Mouse (Mus musculus) T-helper 1 cell (primary cell): Measurements from ENCODE around the gene Rhof.

Experiments used
- in situ Hi-C: fragments of 300-600 bp; cut with MboI, MseI; formaldehyde crosslinking; loops from one replicate; pipeline ENCODE4 v1.15.1; 2025; ENCODE audit warnings: high pct_unique_total_duplicates

Rhof gene

DNA sequence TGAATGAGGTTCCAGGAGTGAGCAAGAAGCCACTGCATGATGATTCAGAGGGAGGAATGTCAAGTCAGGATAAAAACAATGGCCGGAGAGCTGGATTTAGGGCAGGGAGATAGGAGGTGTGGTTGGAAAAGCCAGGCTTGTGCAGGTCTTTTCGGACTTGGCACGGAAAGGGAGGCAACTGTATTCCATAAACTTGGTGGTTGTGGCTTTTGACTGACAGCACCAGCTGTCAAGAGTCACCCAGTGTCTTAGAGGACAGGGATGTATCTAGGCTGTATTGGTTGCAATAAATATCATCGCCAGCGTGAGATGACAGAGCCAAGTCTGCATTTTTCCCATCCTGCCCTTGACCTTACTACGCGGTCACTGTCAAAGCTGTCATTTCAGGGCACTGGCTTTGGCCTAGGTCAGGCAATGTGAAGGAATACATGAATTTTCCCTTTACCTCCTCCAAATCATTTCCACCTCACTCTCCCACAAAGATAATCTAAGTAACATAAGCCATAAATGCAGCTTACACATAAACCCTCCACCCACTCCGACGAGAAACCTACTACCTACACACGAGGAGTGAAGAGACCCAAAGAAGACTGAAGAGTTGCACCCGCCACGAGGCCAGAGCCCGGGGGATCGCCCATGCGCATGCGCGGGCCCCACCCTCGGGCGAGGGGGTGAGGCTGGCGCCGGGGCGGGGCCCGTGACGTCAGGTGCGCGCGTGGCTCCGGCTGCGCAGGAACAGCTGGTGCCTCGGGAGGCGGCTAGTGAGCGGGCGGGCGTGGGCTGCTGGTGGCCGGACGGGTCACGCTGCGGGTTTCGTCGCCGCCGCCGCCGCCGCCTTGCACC, 56.7 kb downstream of the Rhof start:
- in situ Hi-C loops, result loop anchor here (5.0 kb wide), 1 partner anchor 42 kb away; no protein-coding TSS in a partner anchor

GRCm38 (mm10) chr5:123068714-123069113, 63.8 kb downstream of the Rhof start:
- in situ Hi-C loops, result loop anchor here (10.0 kb wide), 1 partner anchor 66 kb away; the partner anchor contains the start of gene Rhof

GRCm38 (mm10) chr5:123068115-123068514, 64.4 kb downstream of the Rhof start, which contains the start of gene Tmem120b:
TSS of gene Tmem120b (plus strand) at chr5:123068415.
- in situ Hi-C loops, result loop anchor here (10.0 kb wide), 1 partner anchor 67 kb away; the partner anchor contains the start of gene Rhof

GRCm38 (mm10) chr5:123067395-123067995, 65.0 kb downstream of the Rhof start:
- in situ Hi-C loops, result loop anchor here (10.0 kb wide), 1 partner anchor 67 kb away; the partner anchor contains the start of gene Rhof

GRCm38 (mm10) chr5:123064207-123064606, 68.3 kb downstream of the Rhof start:
- in situ Hi-C loops, result loop anchor here (5.0 to 10.0 kb wide), 2 partner anchors 71 to 108 kb away; partner anchors contain the start of gene Rhof

DNA sequence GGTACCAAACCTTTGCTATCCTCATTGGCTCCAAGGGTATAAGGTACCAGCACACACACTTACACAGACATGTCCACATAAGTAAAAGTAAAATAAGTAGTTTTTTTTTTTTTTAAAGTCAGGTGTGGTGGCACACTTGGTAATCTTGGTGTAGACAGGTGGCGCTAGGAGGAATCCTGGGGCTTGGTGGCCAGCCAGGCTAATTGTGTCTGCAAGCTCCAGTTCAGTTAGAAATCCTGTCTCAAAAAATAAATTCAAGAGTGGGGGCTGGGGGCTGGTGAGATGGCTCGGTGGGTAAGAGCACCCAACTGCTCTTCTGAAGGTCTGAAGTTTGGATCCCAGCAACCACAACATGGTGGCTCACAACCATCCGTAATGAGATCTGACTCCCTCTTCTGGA, 69.4 kb downstream of the Rhof start:
- in situ Hi-C loops, result loop anchor here (5.0 to 10.0 kb wide), 2 partner anchors 72 to 109 kb away; partner anchors contain the start of gene Rhof

GRCm38 (mm10) chr5:123061402-123061749, 71.1 kb downstream of the Rhof start:
- in situ Hi-C loops, result loop anchor here (5.0 to 10.0 kb wide), 2 partner anchors 73 to 111 kb away; partner anchors contain the start of gene Rhof

GRCm38 (mm10) chr5:123060706-123061401, 71.6 kb downstream of the Rhof start:
- in situ Hi-C loops, result loop anchor here (5.0 to 10.0 kb wide), 2 partner anchors 74 to 111 kb away; partner anchors contain the start of gene Rhof

DNA sequence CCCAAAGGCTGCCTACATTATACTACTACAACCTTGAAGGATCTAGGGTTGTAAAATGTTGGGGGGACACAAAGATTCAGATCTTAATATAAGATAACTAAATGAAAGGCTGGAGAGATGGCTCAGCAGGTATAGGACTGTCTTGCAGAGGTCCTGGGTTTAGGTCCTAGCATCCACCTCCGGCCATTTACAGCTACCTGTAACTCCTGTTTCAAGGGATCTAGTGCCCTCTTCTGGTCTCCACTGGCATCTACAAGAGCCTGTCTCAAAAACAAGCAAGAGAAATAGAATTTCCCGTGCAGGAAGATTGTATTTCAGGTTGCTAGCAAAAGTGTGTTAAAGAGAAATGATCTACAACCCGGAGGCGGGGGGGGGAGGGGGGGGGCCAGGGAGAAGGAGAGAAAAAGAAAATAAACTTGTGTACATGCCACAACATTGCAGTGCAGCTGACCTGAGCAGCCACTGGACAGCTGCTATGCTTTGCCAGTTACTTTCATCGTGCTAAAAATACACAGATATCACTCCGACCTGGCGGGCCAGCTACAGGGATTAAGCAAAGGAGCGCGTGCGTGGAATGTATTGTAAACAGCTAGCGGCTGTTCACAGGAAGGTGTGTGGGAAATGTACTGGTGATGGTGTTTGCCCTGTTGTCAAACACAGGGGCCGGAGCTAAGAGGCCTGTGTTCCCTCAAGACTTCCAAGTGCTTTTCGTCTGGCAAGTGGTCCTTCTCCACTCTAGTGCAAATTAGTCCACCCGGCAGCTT, 72.6 kb downstream of the Rhof start:
- in situ Hi-C loops, result loop anchor here (5.0 to 10.0 kb wide), 2 partner anchors 75 to 112 kb away; partner anchors contain the start of gene Rhof

DNA sequence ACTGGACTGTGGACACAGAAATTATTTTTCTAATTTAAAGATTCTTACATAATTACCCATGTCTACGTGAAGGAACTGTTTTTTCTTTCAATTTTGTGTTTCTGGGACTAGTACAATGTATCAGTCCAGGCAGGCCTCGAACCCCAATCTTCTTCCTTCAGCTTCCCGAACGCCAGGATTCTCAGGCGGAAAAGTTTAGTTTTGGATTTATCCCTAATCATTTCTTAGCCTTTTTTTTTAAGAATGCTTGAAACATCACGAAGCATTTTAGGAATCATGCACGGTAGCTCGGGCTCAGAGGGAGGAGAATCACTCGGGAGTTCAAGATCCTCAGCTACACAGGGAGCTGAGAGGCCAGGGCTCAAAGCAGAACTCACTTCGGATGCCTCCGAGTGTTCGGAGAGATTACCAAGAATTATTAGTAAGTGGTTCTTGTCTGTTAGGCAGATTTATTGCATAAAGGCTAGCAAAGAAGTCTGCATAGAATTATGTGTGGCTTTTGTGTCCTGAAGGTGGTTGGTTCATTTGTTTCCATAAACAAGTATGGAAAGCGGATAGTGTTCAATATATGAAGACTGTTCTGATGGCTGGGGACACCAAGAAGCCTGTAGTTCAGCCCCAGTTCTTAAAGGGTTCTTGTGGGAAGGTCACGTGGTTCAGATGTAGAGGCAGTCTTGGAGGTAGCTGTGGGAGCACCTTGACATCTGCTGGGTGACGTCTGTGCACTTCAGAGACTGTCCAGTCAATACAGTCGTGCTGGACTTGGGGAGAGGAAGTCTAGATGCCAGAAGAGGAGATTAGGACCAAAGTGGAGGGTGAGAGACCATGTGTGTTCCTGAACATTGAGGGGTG, 74.0 kb downstream of the Rhof start:
- in situ Hi-C loops, result no loop called here

GRCm38 (mm10) chr5:123057366-123058250, 74.9 kb downstream of the Rhof start:
- in situ Hi-C loops, result no loop called here
